Mouse (Mus musculus): ENCODE results near the gene Slc35f5. TPM values are rescaled to one million over a fixed set of nuclear protein-coding genes. Genes with fewer than 3 reads are reported as not detected.

The Slc35f5 gene
- total and polyA plus RNA-seq, 3 experiments, result 3.9 to 6.0 (median 5.8) TPM

GRCm38 (mm10) chr1:125578091-125578490 is 17.7 kb downstream of the Slc35f5 start:
- in situ Hi-C loops (cut with MboI; ENCODE audit: low pct_ligation_motif_present, low pct_unique_long_range_greater_than_20kb, low sequenced_read_pairs) (loop anchor here (10.0 kb wide), 1 partner anchor 203 kb away; no protein-coding TSS in a partner anchor), dilution Hi-C loops (cut with MboI; ENCODE audit: extremely low pct_ligation_motif_present, extremely low pct_unique_long_range_greater_than_20kb, low sequenced_read_pairs) (no loop called here)
- Histone ChIP-seq H3K4me2 (ENCODE audit: insufficient read depth, low read depth, poor library complexity, severe bottlenecking) (no peak overlapping the region), H3K79me2 (replicated peaks; ENCODE audit: control insufficient read depth, extremely low read depth, insufficient read depth, poor library complexity, severe bottlenecking) (no peaks in the 10 kb centered on the region), H3K36me3 (replicated peaks in 1 of 2; ENCODE audit: control insufficient read depth in 1 of 2, insufficient read depth in 1 of 2, low read length in 1 of 2) (peaks cover 4 to 8% of the 10 kb centered on the region in 2 experiments), H3K4me1 (ENCODE audit: control insufficient read depth in 1 of 2, insufficient read depth in 2 of 2) (peaks cover 0 to 9% of the 10 kb centered on the region in 2 experiments; a peak in 2 of 4 replicates), H3K27ac (ENCODE audit: insufficient read depth, low read depth) (no peak overlapping the region), H3K27me3 (replicated peaks) (no peaks in the 10 kb centered on the region), H3K4me3 (replicated peaks in 1 of 3; ENCODE audit: low read depth in 2 of 3, low read length in 2 of 3, poor library complexity in 1 of 3) (no peak overlapping the region), H3K9ac (ENCODE audit: insufficient read depth, low read depth) (no peak overlapping the region), H3K9me3 (replicated peaks; ENCODE audit: low read length) (no peaks in the 10 kb centered on the region)
- no peak for DNase-seq (ENCODE audit: extremely low read depth)
- TF ChIP-seq SIN3A (IDR thresholded peaks at IDR 0.05; ENCODE audit: low read length) (no peak), ZC3H11A (IDR thresholded peaks at IDR 0.05; ENCODE audit: low read depth, low read length) (no peak), BHLHE40 (IDR thresholded peaks at IDR 0.05; ENCODE audit: low read depth, low read length) (no peak), CHD2 (IDR thresholded peaks at IDR 0.05; ENCODE audit: low read length) (no peak), MAX (IDR thresholded peaks at IDR 0.05; ENCODE audit: low read length) (no peak), ZMIZ1 (IDR thresholded peaks at IDR 0.05; ENCODE audit: low read depth, low read length) (no peak), MAZ (IDR thresholded peaks at IDR 0.05; ENCODE audit: low read depth, low read length) (no peak), POLR2A (IDR thresholded peaks at IDR 0.05; ENCODE audit: low read depth, low read length) (no peak), TBP (conservative IDR thresholded peaks at IDR 0.05; ENCODE audit: low read depth, low read length) (no peak)

DNA sequence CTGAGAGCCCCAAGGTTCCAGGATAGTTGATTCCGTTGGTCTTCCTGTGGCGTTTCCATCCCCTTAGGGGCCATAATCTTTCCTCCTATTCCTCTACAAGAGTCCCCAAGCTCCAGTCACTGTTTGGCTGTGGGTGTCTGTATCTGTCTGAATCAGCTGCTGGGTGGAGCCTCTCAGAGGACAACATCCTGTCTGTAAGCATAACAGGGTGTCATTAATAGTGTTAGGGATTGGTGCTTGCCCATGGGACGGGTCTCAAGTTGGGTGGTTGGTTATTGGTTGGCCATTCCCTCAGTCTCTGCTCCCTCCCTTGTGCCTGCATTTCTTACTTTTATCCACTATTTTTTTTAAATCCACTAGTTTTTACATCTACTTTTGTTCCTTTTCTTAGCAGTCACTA is 20.7 kb downstream of the Slc35f5 start:
- in situ Hi-C loops (cut with MboI; ENCODE audit: low pct_ligation_motif_present, low pct_unique_long_range_greater_than_20kb, low sequenced_read_pairs), result no loop called here
- Histone ChIP-seq H3K4me1 (ENCODE audit: control insufficient read depth in 1 of 2, insufficient read depth in 2 of 2) (peaks cover 0 to 12% of the 10 kb centered on the region in 2 experiments; a peak in 2 of 4 replicates), H3K79me2 (replicated peaks; ENCODE audit: control insufficient read depth, extremely low read depth, insufficient read depth, poor library complexity, severe bottlenecking) (no peaks in the 10 kb centered on the region), H3K4me2 (ENCODE audit: insufficient read depth, low read depth, poor library complexity, severe bottlenecking) (no peak overlapping the region), H3K9ac (ENCODE audit: insufficient read depth, low read depth) (no peak overlapping the region), H3K27me3 (replicated peaks) (no peaks in the 10 kb centered on the region), H3K4me3 (replicated peaks in 1 of 3; ENCODE audit: low read depth in 2 of 3, low read length in 2 of 3, poor library complexity in 1 of 3) (no peak overlapping the region), H3K27ac (ENCODE audit: insufficient read depth, low read depth) (no peak overlapping the region), H3K9me3 (replicated peaks; ENCODE audit: low read length) (no peaks in the 10 kb centered on the region), H3K36me3 (replicated peaks in 1 of 2; ENCODE audit: control insufficient read depth in 1 of 2, insufficient read depth in 1 of 2, low read length in 1 of 2) (peaks cover 9 to 15% of the 10 kb centered on the region in 2 experiments)
- DNase-seq (ENCODE audit: extremely low read depth), result no peak
- dilution Hi-C loops (cut with MboI; ENCODE audit: extremely low pct_ligation_motif_present, extremely low pct_unique_long_range_greater_than_20kb, low sequenced_read_pairs), result no loop called here
- no peak for TF ChIP-seq ZKSCAN1 (IDR thresholded peaks at IDR 0.05; ENCODE audit: borderline replicate concordance, low read depth, low read length)
- TF ChIP-seq MAZ (IDR thresholded peaks at IDR 0.05; ENCODE audit: low read depth, low read length), result no peak
- TF ChIP-seq MYC (IDR thresholded peaks at IDR 0.05; ENCODE audit: low read depth, low read length), result no peak
- TF ChIP-seq TBP (conservative IDR thresholded peaks at IDR 0.05; ENCODE audit: low read depth, low read length), result no peak
- no peak for TF ChIP-seq NRF1 (IDR thresholded peaks at IDR 0.05; ENCODE audit: low read depth, low read length)
- TF ChIP-seq JUND (conservative IDR thresholded peaks at IDR 0.05; ENCODE audit: low read depth, low read length), result no peak
- no peak for TF ChIP-seq E2F4 (IDR thresholded peaks at IDR 0.05; ENCODE audit: insufficient replicate concordance, low read depth, low read length)
- TF ChIP-seq USF1 (IDR thresholded peaks at IDR 0.05; ENCODE audit: low read depth, low read length), result no peak
- TF ChIP-seq CHD1 (IDR thresholded peaks at IDR 0.05; ENCODE audit: low read depth, low read length), result no peak
- TF ChIP-seq TCF12 (IDR thresholded peaks at IDR 0.05; ENCODE audit: low read depth, low read length), result no peak
- TF ChIP-seq CTCF (conservative IDR thresholded peaks at IDR 0.05 in 1 of 2, IDR thresholded peaks at IDR 0.05 in 1 of 2; ENCODE audit: low read depth in 2 of 2, low read length in 2 of 2), result no peak
- TF ChIP-seq SIN3A (IDR thresholded peaks at IDR 0.05; ENCODE audit: low read length), result no peak
- TF ChIP-seq MAFK (IDR thresholded peaks at IDR 0.05; ENCODE audit: insufficient replicate concordance, low read length), result no peak
- TF ChIP-seq ZMIZ1 (IDR thresholded peaks at IDR 0.05; ENCODE audit: low read depth, low read length), result no peak
- no peak for TF ChIP-seq SMC3 (IDR thresholded peaks at IDR 0.05; ENCODE audit: low read depth, low read length)
